Mouse (Mus musculus): ENCODE data around the gene Vps50.
"Not testable (repeated sequence)": the region's sequence is repeated elsewhere in the genome, so short reads cannot be mapped to it uniquely, and the experiment has no call there.

GRCm38 (mm10) chr6:3564118-3564517, 65.9 kb downstream of the Vps50 start:
- TF ChIP-seq POLR2A (IDR thresholded peaks at IDR 0.05; ENCODE audit: control insufficient read depth, low read depth, low read length); CTCF (IDR thresholded peaks at IDR 0.05; ENCODE audit: control insufficient read depth, insufficient read depth, insufficient replicate concordance, low read depth, low read length): not testable (repeated sequence)

All from testis, adult 2 months (tissue).